Mouse (Mus musculus) bone marrow macrophage, adult 2 months (primary cell): ENCODE results near the gene Gpr161.

Experiments used
- CTCF ChIP-seq: IDR thresholded peaks from 2 replicates; pipeline ENCODE4 v1.5.1; 2012; ENCODE audit warnings: low read depth, mild to moderate bottlenecking, low read length, moderate library complexity
- POLR2A ChIP-seq: IDR thresholded peaks from 2 replicates; pipeline ENCODE4 v1.6.1; 2012; ENCODE audit warnings: mild to moderate bottlenecking, low read depth, low read length, borderline replicate concordance

DNA sequence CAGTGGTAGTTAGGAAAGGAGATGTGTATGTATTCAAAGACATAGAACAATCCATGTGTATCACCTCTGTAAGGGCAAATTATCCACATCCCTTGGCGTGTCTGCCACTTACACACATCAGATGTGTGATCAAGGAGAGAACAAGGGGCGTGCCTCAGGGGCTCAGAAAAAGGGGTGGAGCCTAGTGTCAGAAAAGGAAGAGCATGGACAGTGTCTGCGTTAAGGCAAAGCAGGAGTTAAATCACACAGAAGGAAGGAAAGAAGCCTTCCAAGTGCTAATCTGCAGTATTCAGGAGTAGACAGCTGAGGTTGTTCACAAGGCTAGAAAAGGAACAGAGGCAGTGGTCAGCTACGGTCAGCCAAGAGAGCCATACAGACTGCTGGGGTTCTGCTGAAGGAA is 46.7 kb upstream of the Gpr161 start:
- TF ChIP-seq CTCF (no peak), POLR2A (no peak)
